Mouse (Mus musculus) right cerebral cortex, postnatal 4 days (tissue): ENCODE results near the gene Wwc1.

ENCODE experiments used
- DNase-seq: peaks from one replicate; pipeline ENCODE4 v3.0.0-alpha.2; 2022

Gene Wwc1

GRCm38 (mm10) chr11:35932121-35932885 lies 48.0 kb downstream of the Wwc1 start:
- DNase-seq: no peak

GRCm38 (mm10) chr11:35930511-35931060 lies 49.7 kb downstream of the Wwc1 start:
- no peak for DNase-seq

DNA sequence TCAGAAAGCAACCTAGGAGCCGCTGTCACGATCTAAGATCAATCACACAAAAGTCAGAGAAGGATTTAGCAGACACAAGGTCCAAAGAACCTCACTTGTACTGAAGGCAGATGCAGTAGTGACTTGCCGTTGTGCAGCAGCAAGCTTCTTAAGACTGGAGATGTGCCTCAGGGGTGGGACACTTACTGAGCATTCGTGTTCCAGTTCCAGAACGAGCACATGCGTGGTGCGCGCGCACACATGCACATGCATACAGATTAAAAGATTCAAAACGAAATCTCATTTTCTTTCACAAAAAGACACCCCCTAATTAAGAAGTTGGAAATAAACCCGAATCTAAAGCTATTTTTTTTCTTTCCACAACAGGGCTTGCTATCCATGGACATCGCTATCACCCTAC lies 51.9 kb downstream of the Wwc1 start:
- DNase-seq: no peak

- DNase-seq: peak; percentile 37
Observed at GRCm38 (mm10) chr11:35927309-35927708, 53.0 kb downstream of the Wwc1 start.

- no peak for DNase-seq
Observed at GRCm38 (mm10) chr11:35925592-35925991, 54.7 kb downstream of the Wwc1 start.

GRCm38 (mm10) chr11:35922205-35922873 lies 58.0 kb downstream of the Wwc1 start:
- DNase-seq: no peak

DNA sequence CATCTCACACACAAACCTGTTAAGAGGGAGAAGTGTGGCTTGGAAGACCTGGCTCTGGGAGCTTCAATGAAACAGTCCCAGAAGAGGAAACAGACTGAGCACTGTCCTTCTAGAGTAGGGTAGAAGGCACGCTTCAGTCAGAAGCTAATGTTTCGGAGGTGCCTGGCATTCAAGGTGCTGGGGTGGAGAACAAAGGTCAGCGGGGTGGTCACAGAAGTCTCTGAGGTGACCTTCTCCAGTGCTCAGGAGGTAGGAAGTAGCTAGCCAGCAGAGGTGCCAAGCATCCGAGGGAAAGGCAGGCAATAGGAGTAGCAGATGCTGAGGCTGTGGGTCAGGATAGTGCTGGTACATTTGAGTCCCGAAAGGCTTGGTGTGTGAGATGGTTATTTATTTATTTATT lies 59.6 kb downstream of the Wwc1 start:
- DNase-seq: no peak

GRCm38 (mm10) chr11:35919856-35920503 lies 60.3 kb downstream of the Wwc1 start:
- DNase-seq: peak; percentile 44

DNA sequence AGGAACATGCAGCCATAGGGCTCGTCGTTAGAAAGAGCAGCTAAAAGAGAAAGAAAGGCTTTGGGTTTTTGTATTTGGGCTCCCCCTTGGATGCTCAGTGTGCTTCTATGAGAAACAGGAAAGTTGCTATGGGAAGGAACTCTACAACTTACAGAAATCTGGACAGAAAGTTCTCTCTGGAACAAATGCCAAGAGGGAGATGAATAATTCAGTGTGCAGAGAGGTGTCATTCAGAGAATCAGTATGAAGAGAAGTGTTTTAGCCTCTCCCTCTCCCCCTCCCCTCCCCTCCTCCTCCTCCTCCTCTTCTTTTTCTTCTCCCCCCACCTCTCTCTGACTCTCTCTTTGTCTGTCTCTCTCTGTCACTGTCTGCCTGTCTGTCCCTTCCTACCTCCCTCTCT lies 60.9 kb downstream of the Wwc1 start:
- DNase-seq: no peak

DNA sequence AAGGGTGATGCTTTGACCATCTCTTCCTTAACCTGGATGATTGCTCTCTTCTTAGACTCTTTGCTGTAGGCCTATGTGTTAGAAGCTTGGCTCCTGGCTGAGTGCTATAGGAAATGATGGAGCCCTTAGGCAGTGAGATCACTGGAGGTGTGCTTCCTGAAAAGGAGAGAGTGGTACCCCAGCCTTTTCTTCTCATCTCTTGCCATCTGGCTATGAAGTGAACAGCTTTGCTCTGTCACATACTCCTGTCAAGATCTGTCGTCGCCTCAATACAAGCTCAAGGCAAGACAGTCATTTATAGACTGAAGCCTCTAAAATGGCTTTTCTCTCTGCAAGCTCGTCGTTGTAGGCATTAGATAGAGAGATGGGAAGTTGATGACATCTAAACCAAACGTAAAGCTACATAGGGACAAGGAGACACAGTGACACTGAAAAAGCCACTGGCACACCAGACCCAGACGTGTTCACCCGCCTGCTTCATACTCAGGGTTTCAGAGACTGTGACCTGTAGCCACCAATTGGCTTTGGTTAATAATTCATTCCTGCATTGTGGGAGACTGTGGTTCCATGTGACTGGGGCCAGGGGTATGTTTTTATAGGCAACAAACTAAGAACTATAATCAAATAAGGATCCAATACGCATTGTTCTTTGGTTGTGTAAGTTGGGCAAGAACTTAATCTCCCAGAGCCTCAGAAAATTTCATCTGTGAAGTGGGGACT lies 63.7 kb downstream of the Wwc1 start:
- no peak for DNase-seq

DNA sequence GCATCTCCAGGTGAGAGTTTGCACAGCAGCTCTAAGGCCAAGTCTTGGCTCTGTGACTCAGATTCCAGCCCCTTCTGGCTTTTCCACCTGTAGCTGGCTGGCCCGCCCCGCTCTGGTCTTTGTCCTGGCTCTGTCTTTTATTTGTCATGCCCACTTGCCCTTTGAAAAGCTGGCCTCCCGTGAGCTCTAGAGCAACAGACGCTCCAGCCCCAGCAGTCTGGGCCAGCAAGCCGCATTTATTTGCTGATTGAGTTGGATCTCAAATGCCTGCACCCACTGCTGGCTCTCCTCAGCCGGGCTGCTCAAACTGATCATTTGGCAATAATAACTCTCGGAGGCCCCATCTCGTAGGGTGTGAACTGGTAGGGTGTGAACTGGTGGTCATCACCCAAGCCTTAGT lies 64.8 kb downstream of the Wwc1 start:
- DNase-seq: no peak

DNA sequence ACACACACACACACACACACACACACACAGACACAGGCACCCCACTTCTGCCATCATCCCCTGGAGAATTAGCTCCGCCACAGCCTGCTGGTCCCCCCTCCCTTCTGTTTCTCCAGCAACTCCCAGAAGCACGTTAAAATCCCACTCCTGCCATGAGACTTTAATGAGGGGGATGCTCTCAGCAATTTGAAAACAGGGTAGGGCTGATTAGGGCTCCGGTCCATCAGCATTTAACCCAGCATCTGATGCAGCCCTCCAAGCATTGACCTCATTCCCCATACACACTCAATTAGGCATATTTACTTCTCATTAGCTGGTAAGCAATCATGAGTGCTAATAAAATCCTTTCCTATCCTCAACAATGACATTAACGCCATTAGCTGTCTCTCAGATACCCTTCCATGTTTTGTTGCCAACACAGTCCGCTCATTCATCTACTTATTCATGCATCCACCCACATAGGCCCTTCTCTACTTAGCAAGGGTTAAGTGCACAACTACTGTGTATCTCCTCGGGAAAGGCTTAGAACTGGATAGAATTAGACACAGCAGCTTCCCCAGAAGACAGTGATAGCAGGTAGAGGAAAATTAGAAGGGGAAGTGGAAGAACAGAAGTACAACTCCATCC lies 66.8 kb downstream of the Wwc1 start:
- DNase-seq: no peak

- peak; percentile 41 for DNase-seq
Observed at GRCm38 (mm10) chr11:35904955-35905550, 75.3 kb downstream of the Wwc1 start.

- no peak for DNase-seq
Observed at GRCm38 (mm10) chr11:35903079-35903478, 77.2 kb downstream of the Wwc1 start.

- no peak for DNase-seq
Observed at GRCm38 (mm10) chr11:35899946-35900345, 80.4 kb downstream of the Wwc1 start.

DNA sequence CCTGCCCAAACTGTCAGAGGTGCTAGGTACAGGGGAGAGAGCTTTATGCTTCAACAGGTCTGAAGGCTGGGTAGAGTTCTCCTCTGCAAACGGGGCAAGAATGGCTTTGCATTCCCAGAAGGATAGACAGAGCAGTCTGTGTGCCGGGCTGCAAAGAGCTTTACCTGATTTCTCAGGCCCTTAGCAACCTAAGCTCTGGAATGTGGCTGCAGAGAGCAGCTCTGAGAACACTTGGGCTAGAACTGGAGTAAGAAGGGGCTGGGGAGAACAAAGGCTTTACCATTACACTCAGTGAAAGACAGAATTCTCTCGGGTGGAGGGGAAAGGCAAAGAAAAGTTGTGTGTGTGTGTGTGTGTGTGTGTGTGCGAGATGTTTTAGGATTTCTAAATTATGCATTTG lies 86.9 kb downstream of the Wwc1 start:
- DNase-seq: no peak

DNA sequence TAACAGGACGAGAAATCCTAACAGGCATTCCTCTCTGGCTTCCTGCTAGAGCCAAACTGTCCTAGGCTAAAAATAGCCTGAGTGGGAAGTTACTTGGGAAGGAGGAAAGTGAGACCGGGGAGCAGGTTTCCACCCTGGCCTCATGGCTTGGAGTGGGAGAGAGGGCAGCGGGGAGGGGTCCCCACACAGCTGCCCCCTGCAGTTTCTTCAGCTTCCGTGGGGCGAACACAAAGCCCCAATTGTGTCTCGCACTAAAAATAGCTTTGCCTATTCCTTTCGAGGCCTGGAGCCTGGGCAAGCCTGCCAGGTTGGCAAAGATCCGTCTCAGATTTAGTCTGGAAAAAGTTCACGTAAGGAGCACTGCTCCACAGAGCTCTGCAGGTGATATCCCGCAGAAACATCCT lies 87.3 kb downstream of the Wwc1 start:
- DNase-seq: no peak

- DNase-seq: no peak
Observed at GRCm38 (mm10) chr11:35892293-35892692, 88.0 kb downstream of the Wwc1 start.

GRCm38 (mm10) chr11:35888790-35889189 lies 91.5 kb downstream of the Wwc1 start:
- no peak for DNase-seq

DNA sequence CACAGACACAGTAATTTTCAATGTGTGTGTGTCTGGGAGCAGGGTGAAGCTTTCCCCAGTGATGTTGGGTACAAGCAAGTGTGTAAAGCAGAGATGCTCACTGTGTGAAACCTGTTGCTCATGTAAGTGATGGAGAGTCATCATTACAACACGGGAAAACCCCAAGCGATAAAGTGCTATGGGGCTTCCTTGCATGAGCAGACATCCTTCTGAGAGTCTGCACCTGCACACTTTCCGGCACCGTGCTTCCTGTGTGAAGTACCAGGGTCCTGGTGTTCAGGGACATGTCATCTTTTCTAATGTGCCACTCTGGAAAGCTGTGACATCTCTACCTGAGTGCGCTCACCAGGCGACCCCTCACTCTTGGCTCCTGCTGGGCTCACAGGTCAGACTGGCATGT lies 97.5 kb downstream of the Wwc1 start:
- DNase-seq: no peak

DNA sequence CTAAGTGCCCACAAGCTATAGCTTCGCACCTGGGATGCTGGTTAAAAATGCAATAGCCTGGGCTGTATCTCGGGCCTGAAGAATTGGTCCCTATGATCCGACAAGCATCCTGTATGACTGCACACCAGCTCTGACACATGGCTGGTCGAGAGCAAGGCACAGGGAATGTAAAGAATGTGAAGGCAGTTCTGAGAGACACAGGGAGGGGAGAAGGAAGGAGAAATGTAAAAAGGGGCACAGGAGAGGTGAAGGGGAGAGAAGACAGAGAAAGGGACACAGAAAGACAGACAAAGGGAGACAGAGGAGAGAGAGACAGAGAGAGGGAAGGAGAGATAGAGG lies 101.8 kb downstream of the Wwc1 start:
- DNase-seq: no peak
